Mouse (Mus musculus) heart, postnatal 36 days (tissue): Measurements from ENCODE around the gene Ctnnb1. TPM values are rescaled to one million over a fixed set of nuclear protein-coding genes. Genes with fewer than 3 reads are reported as not detected.
A peak's percentile ranks its signal among the peaks of the same experiment; 100 is the strongest.
"Not testable (repeated sequence)": the region's sequence is repeated elsewhere in the genome, so short reads cannot be mapped to it uniquely, and the experiment has no call there.

Source experiments
- DNase-seq, 2 experiments: peaks; one replicate each; pipeline ENCODE4 v3.0.0; 2021 to 2022
- intact Hi-C: fragments of 180-260 bp; cut with DNase I; formaldehyde crosslinking; loops from one replicate; pipeline ENCODE4 v1.15.1; 2025
- total RNA-seq, 2 experiments: library from RNA; stranded (reverse); gene quantifications; 2 replicates each; pipeline ENCODE4 v1.2.3; 2021

Gene Ctnnb1
- 100 to 1,000 TPM; 454 to 475 TPM for total RNA-seq

DNA sequence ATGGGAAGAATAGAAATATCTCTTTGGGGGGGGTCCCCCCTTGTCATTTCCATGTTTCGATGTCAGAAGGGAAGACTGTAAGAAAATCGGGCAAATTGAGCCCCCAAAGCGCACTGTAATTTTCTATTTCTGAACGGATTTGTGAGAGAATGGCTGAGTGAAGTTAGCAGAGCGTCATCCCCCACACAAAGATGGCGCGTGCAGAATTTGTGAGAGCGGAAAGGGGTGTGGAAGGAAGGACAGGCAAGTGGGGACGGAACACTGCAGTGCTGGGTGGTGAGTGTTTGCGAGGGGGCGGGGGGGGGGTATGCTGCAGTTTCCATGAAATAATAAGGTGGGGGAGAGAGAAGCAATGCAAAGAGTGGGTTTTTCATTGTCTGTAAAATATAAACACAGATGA is at the start of gene Ctnnb1:
Gene Ctnnb1, plus strand, starts transcription at position 136 of the 400 bp plus-strand sequence.
- intact Hi-C loops = no loop called here
- DNase-seq = no peak

DNA sequence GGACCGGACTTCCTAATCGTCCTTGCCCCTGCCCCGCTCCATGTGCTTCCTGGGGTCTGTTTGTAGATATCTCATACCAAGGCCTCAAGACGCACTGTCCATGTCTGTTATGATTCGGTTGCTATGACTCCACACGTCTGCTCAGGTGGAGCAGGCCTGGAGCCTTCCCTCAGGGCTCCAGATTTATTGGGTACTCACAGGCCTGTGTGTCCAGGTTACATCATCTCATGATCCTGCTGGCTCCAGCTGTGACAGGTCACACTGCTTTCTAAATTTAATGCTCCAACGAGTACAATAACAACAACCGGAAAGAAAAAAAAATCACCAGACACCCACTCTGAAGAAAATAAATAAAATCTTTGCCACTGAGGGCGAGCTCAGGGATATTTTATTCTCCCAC is 48.7 kb upstream of the Ctnnb1 start:
- DNase-seq = peak; percentile 6 to 44
- intact Hi-C loops = no loop called here

DNA sequence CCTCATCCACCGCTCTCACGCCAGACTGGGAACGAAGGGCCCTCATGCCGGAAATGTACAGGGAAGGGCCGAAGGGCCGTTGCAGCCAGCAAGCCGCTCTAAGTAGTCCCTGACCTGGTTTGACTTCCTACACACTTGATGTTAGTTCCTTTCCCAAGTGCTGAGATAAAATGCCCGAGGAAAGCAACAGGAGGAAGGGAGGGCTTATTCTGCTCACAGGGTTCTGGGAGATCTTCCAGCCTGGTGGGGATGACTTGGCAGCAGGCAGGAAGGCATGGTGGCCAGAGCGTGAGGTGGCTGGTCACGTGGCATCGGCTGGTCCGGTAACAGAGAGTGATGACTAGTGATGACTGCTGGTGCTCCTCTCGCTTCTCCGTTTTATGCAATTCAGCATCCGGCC is 47.9 kb upstream of the Ctnnb1 start:
- peak; percentile 59 to 70 for DNase-seq
- intact Hi-C loops = no loop called here

DNA sequence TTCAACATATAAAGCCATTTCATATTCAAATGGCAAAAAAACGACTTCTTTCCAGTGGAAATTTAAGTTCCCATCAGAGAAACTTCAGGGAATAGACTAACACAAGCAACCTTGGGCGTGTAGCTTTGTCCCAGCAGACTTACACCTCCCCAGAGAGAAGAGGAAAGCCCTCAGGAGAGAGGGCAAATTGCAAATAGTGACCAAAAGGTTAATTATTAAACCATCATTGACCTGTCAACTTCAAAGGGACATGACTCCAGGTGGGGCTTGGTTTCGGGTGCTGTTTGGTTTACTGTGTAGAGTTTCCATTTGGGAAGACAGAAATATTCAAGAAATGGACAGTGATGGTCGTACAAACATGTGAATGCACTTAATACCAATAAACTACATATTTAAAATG is 47.2 kb upstream of the Ctnnb1 start:
- intact Hi-C loops = no loop called here

DNA sequence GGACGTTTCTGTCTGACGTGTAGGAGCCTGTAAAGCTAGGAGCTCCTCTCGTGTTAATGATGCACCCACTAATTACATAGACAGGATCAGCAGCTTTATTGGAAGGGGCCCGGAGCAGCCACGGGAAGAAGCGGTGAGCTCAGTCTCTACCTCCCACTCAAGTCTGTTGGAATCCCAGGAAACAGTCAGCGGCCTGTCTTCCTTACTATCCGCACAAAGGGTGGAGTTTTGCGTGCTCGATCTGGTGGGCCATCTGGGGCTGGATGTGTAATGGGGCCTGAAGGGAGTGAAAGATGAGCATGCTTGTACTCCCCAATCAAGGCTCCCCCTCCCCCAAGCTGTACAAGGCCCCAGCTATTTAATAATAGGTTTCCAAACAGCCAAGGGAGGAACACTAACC is 44.3 kb upstream of the Ctnnb1 start:
- DNase-seq = no peak
- intact Hi-C loops = no loop called here

More for the DNA sequence above, 47.2 kb upstream of the Ctnnb1 start:
- no peak for DNase-seq

DNA sequence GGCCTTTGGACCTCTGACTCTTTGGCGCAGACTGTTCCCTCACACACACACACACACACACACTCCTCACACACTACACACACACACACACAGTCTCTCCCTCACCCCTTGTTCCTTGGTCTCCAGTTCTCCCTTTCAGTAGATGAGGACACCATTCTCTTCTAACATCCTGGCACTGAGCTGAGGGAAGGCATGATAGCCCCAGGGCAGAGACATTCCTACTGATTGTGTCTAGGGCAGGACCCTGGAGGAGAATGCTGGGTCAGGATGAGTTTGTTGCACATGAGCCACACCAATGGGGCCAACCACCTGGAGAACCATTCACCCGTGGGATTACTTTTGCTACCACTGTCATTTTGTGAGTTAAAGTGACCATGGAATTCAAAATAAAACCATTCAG is 41.4 kb upstream of the Ctnnb1 start:
- no peak for DNase-seq
- intact Hi-C loops = no loop called here

DNA sequence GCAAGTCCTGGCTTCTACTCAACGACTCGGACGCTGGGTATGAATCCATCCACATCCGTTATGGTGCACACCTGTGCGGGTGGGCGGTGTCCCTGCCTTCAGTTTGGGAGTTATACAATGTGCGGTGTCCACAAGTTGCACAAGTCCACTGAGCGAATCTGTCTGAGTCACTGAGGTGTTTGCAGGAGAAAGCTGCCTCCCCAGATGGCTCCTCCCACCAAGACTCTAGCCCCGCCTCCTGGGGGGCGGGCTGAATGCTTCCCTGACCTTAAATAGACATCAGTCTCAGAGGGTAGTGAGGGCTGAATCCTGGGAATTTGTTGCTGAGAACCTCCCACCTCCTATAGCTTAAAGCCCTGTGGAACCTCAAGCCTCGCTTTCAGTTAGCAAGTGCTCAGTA is 35.6 kb upstream of the Ctnnb1 start:
- no peak for DNase-seq
- intact Hi-C loops = no loop called here

DNA sequence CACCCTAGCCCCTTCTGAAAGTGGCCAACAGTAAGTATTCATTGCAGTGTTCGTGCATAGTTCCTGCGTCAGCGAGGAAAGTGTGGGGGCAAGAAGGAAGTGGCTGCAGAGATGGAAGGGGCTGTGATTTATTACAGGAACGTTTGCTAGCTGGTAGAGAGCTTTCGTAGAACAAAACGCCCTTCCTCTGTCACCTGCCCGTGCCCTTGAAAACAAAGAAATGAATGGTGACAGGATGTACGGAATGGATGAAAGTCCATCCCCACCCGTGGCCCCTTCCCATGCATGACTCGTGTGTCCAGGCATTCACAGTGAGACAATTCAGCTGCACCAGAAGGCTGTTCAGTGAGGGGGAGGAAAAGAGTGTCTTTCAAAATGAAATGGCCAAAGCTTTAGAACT is 35.0 kb upstream of the Ctnnb1 start:
- intact Hi-C loops = no loop called here
- no peak for DNase-seq

DNA sequence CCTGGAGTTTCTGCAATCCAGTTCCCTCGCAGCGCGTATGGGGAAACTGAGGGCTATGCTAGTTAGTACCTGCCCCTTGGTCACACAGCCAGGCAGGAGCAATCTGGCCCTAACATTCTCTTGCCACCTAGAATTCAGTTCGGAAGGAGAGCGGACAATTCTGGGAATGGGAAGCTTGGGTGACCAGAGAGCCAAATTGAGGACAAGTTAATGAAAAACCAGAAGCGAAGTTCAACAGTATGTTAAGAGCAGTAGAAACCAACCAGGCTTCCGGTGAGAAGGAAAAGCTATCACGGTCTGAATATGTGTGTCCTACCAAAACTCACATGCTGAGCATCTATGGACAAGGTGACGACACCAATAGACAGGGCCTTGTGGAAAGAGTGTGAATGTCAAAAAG is 34.6 kb upstream of the Ctnnb1 start:
- DNase-seq = no peak
- intact Hi-C loops = no loop called here

DNA sequence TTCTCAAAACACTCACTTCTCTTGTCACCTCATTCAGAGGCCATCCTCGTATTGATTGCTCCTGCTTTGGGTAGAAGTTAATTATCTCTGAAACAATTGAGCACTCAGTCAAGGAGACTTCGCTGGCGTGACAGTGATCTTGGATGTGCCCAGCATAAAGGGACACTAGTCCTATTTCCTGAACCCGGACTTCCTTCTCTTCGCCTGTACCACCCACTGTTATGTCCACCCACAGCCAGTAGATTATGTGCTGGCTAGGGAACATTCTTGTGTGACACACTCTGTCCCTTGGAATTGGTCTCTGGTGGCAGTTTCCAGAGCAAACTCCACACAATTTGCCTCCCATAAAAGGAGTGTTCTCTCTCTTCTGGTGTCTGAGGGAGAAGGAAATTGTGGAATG is 32.5 kb upstream of the Ctnnb1 start:
- intact Hi-C loops = no loop called here
- no peak for DNase-seq

DNA sequence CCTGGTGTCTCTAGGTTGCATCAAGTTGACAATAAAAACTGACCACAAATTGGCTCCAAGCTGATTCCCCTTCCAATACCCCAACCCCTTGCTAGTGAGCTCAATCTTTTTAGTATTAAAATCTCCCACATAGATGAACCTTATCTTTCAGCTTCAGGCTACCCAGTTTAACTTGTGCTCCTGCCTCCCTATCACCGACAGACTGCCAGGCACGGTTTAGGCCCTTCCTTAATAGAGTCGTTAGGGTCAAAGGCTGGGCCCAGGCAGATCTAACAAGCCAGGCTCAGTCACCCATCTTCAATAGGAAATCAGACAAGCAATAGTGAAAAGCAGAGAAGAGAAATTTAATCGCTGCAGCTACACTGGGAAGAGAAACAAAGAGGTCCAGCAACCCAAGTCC is 31.7 kb upstream of the Ctnnb1 start:
- intact Hi-C loops = no loop called here

DNA sequence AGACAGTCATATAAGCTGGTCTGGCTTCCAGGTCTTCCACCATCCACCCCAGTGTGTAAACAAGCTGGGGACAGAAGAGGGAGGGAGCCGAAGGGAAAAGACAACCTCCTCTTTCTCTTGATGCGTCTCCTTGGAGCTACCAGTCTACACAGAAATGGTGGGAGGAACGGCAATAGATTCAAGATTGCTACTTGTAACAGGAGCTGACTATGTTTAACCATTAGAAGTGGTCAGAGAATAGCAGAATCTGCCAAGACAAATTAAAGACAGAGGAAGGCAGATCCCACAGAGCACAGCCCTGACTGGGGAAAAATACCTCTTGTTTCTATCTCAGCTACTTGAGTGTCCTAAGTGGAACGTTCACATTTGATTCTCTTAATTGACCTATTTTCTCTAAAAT is 29.2 kb upstream of the Ctnnb1 start:
- intact Hi-C loops = no loop called here
- DNase-seq = no peak

More for the DNA sequence above, 31.7 kb upstream of the Ctnnb1 start:
- no peak for DNase-seq

DNA sequence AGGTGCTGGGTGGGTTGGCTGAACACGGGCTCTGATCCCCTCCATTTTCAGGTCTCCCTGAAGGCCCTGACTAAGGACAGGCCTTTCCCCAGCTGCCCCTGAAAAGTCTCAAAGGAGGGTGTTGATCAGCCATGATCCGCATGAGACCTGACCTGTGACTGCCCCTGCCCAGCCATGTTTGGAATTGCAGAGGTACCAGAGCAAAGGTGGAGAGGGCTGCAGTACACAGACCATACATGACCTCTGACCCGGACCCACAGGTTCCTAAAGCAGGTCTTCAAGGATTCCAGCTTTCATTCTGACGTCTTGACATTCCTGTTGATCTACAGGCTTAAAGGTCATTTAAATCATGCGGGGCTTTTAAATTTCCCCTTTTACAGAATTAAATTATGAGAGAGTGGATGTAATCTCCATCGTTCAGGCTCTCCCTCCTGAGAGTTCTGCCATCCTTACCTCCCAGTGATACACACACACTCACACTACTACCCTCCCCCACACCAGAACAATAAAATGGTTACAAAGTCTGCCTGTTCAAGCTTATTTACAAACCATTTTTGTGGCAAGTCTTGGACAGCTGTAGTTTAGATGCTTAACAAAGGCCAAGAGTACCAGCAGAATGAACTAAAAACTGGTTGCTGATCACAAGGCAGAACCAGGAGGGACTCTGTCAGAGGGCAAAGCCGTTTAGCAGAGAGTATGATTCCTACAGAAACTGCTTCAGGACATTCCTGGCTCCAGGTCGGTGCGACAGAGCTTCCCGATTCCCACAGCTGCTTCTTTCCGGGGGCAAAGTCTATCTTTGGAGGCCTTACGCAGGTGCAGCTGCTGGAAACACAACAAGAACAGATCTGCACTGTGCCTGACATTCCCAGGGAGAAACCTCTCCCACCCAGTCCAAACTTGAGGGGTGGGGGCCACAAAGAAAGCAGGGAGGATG is 28.4 kb upstream of the Ctnnb1 start:
- DNase-seq = no peak
- intact Hi-C loops = no loop called here

DNA sequence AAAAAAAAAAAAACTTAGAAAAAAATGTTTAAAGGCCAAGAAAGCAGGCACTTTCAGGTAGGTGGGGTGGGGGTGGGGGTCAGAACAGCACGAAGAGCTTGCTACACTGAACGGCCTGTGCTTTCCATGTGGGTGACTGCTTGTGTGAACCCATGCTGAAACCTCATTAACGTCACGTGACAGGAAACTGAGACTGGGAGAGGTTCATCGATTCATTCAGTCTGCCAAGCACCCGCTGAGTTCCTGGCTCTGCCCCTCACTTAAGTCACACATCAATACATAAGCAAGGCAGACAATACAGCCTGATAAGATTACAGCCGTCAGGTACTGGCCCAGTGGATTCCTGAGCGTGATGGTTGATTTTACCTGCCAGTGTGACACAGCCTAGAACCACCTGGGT is 26.5 kb upstream of the Ctnnb1 start:
- intact Hi-C loops = no loop called here

DNA sequence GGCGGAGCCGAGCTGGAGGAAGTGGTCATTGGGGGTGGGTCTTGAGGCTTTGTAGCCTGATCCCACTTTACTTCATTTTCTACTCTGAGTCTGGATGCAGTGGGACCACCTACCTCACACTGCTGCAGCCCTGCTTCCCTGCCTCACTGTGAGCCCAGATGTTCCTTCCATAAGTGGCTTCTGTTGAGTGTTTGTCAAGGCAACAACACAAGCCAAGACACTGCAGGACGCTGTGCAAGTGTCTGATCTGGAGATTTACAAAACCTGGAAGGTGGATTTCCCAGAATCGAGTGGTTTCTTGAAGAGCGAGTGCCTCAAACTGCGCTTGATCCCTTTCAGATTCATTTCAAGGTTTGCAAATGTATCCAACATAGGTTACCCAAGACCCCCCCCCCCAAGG is 20.6 kb upstream of the Ctnnb1 start:
- no peak for DNase-seq
- intact Hi-C loops = no loop called here

More for the DNA sequence above, 26.5 kb upstream of the Ctnnb1 start:
- no peak for DNase-seq

DNA sequence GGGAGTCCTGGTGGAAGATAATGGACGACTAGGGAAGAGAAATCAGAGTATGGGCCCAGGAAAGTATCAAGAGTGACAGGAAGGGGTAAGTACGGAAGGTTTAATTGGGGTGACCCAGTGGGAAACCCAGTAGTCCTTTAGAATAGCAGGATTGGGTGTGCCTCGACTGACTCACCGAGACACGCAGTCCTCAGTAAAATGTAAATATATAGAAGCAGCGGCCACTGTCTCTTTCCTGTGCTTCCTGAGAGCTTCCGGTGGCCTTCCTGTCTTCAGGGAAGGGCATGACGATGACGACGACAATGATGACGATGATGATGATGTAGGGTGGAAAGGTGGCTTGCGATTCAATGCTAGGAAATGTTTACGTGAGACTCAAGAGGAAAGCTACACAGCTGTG is 15.9 kb upstream of the Ctnnb1 start:
- DNase-seq = no peak
- intact Hi-C loops = loop anchor here (5.0 kb wide), 2 partner anchors 61 to 136 kb away; no protein-coding TSS in a partner anchor

DNA sequence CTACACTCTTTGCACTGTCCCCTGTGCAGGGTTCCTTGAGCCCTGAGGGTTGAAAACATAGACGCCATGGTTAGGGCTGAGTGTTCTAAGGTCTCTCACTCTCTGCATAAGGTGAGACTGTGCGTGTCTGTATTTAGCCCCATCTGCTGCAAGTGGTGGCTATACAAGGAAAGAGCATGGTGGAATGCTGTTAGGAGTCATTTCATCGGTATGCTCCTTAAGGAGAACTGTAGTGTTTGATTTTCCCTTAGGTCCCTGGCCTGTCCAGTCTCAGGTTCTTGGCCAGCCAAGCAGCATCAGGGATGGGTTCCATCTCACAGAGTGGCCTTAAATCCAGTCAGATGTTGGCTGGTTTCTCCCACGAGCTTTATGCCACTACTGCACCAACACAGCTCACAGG is 14.6 kb upstream of the Ctnnb1 start:
- intact Hi-C loops = loop anchor here (5.0 kb wide), 2 partner anchors 62 to 137 kb away; no protein-coding TSS in a partner anchor
- DNase-seq = no peak

DNA sequence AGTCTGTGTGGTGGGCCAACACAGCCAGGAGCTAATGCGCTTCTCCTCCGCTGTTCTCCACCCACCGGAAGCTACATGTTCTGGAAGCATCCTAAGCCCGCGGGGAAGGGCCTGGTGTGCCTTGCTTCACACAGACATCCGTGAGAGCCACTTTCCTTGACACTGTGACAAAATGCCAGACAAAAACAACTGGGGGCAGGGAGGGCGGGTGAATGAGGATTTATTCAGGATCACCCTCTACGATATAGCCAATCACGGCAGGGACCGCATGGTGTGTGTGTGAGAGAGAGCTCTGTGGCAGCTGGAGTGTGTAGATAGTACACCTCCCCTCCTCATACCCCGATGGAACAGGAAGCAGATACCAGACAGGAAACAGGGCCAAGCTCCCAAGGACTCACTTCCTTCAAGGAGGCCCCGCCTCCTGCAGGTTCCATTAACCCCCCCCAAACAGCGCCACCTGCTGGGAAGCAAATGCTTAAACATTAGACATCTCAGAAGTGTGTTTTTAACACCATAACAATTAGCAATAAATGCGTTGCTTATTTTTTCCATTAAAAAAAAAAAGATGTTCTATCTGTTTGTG is 14.0 kb upstream of the Ctnnb1 start:
- peak; percentile 32 to 55 for DNase-seq
- intact Hi-C loops = loop anchor here (5.0 kb wide), 3 partner anchors 63 to 313 kb away; no protein-coding TSS in a partner anchor

DNA sequence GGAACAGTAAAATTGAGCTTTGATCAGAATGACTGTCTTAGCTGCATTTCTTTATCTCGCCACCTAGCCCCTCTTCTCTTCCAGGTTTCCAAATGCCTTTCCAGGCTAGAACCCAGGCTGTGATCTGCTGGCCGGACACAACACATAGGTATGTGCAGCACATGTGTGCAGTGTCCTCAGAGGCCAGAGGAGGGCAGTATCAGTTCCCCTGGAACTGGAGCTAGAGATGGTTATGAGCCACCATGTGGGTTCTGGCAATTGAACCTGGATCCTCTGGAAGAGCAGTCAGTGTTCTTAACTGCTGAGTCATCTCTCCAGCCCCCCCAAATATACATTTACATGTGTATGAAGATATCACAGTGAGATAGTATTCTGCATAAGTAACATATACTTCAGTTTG is 11.4 kb upstream of the Ctnnb1 start:
- intact Hi-C loops = loop anchor here (5.0 kb wide), 1 partner anchor 315 kb away; no protein-coding TSS in a partner anchor
- not testable (repeated sequence) for DNase-seq

DNA sequence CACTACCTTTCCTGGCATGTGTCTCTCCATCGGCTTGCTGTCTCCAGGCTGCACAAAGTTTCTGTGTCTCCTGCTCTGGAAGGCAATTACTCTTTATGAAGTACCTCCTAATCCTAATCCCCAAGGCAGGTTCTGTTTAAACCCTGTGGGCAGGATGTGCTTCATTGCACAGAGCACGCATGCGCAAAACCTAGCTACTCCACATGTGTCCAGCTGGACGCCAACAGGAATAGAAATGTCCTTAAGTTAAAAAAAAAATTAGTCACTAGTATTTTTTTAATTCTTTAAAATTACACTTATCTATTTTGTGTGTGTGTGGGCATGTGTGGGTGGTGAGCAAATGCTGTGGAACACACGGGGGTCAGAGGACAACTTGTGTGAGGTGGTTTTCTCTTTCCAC is 10.8 kb upstream of the Ctnnb1 start:
- DNase-seq = no peak
- intact Hi-C loops = loop anchor here (5.0 kb wide), 1 partner anchor 316 kb away; no protein-coding TSS in a partner anchor

DNA sequence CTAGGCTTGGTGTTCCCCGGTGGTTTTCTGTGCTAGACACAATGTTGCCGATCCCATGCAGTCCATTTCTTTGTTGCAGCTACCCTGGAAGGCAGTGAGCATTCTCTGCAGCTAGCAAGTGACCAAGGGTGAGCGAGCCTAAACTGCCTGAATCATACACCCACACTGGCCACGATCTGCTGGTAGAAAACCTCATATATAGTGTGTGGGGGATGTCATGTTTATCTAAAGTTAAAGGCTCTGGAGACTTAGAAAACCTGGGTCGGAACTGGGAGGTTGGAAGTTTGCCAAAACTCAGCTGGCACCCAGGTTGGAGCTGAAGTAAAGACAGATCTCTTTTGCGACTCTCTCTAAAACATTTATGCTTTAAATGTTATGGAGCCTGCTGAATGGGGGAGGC is 10.4 kb upstream of the Ctnnb1 start:
- no peak for DNase-seq
- intact Hi-C loops = loop anchor here (5.0 kb wide), 1 partner anchor 316 kb away; no protein-coding TSS in a partner anchor

DNA sequence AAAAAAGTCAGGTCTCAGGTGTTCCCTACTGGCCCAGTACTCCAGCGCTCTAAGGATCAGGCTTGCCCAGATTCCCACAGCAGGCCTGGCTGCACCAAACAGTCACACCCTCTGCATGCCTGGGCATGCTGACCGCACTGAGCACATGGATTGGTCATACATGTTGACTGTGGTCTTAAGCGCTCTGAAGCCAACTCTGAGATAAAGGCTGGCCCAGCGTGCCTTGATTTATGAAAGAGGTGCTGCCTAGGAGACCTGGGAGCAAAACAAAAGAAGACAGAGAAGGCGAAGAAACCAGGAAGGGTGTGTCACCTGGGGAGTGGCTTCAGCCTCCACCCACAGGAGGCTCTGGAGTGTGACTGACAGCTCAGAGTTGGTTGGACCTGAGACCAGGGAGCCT is 9.9 kb upstream of the Ctnnb1 start:
- intact Hi-C loops = loop anchor here (5.0 kb wide), 1 partner anchor 317 kb away; no protein-coding TSS in a partner anchor
- no peak for DNase-seq
